Mouse (Mus musculus) neural tube, embryonic 11.5 days (tissue): ENCODE results near the gene Exoc2. TPM values are rescaled to one million over a fixed set of nuclear protein-coding genes. Genes with fewer than 3 reads are reported as not detected.

ENCODE experiments used
- ATAC-seq: fragments of 200-750 bp; cut with Nextera tagmentation; 2 replicates; pipeline ENCODE4 v1.8.0; 2017; ENCODE audit warnings: moderate number of reproducible peaks, mild to moderate bottlenecking, moderate TSS enrichment, moderate library complexity; ENCODE audit not compliant: insufficient read depth, low FRiP score, low TSS enrichment
- DNase-seq: peaks from one replicate; pipeline ENCODE4 v3.0.0-alpha.2; 2015; ENCODE audit warnings: low spot score
- H3K27ac ChIP-seq: fragments of 300-500 bp; sonication (generic); 2 replicates; pipeline ENCODE4 v1.5.1; 2014; ENCODE audit warnings: low read depth, mild to moderate bottlenecking, low read length
- H3K27me3 ChIP-seq: fragments of 300-500 bp; sonication (generic); 2 replicates; pipeline ENCODE4 v1.6.1; 2014; ENCODE audit warnings: mild to moderate bottlenecking, low read length, mixed read lengths; ENCODE audit not compliant: control insufficient read depth, insufficient read depth
- H3K36me3 ChIP-seq: fragments of 300-500 bp; sonication (generic); 2 replicates; pipeline ENCODE4 v1.6.1; 2014; ENCODE audit warnings: mild to moderate bottlenecking, low read length, moderate library complexity, mixed read lengths; ENCODE audit not compliant: control insufficient read depth, insufficient read depth
- H3K4me1 ChIP-seq: fragments of 300-500 bp; sonication (generic); 2 replicates; pipeline ENCODE4 v1.6.1; 2014; ENCODE audit warnings: low read length, mixed read lengths; ENCODE audit not compliant: control insufficient read depth, insufficient read depth
- H3K4me2 ChIP-seq: fragments of 300-500 bp; sonication (generic); 2 replicates; pipeline ENCODE4 v1.6.1; 2014; ENCODE audit warnings: low read depth, mild to moderate bottlenecking, moderate library complexity
- H3K4me3 ChIP-seq: fragments of 300-500 bp; sonication (generic); 2 replicates; pipeline ENCODE4 v1.5.1; 2014; ENCODE audit warnings: low read depth, low read length
- H3K9ac ChIP-seq: fragments of 300-500 bp; sonication (generic); 2 replicates; pipeline ENCODE4 v1.6.1; 2014; ENCODE audit warnings: mild to moderate bottlenecking, low read length
- H3K9me3 ChIP-seq: fragments of 300-500 bp; sonication (generic); 2 replicates; pipeline ENCODE4 v1.6.1; 2016; ENCODE audit warnings: low read length; ENCODE audit not compliant: control insufficient read depth
- WGBS: fragments of 180-500 bp; shearing (Covaris S2); extraction: QIAGEN DNeasy Blood & Tissue Kit; methylation state at CpG from one replicate; pipeline ENCODE4 v1.1.7; 2014; 5-methylcytosine and 5-hydroxymethylcytosine counted together
- polyA plus RNA-seq: library from polyadenylated mRNA; unstranded; fragments of >200 nt; fragmentation: Nextera tagmentation; extraction: Ambion mirVana; gene quantifications from 2 replicates; pipeline ENCODE4 v1.2.1, GENCODE M21; 2014

The Exoc2 gene
- polyA plus RNA-seq, 1 experiment from 2014 or later = 44.5 TPM

GRCm38 (mm10) chr13:30960714-30961113, 13.2 kb downstream of the Exoc2 start:
- no peak overlapping the region for H3K27ac ChIP-seq
- H3K4me2 ChIP-seq = no peak overlapping the region
- H3K27me3 ChIP-seq = no peaks in the 10 kb centered on the region
- H3K9me3 ChIP-seq = no peaks in the 10 kb centered on the region
- DNase-seq (no peak), ATAC-seq (no peak)
- H3K4me1 ChIP-seq = peaks cover 5% of the 10 kb centered on the region; the same call in 1 of the 2 replicates
- no peak overlapping the region for H3K4me3 ChIP-seq
- no peaks in the 10 kb centered on the region; the same call in 1 of the 2 replicates for H3K36me3 ChIP-seq
- no peak overlapping the region for H3K9ac ChIP-seq
- WGBS = 88% methylated on average over 2 of the region's 2 CpGs

- Histone ChIP-seq H3K27ac (no peak overlapping the region), H3K9me3 (no peaks in the 10 kb centered on the region), H3K36me3 (no peaks in the 10 kb centered on the region; the same call in 1 of the 2 replicates), H3K4me3 (no peak overlapping the region), H3K4me1 (no peaks in the 10 kb centered on the region), H3K9ac (no peak overlapping the region), H3K27me3 (no peaks in the 10 kb centered on the region), H3K4me2 (no peak overlapping the region)
- DNase-seq (no peak), ATAC-seq (no peak)
- 77% methylated on average over 1 of the region's 1 CpGs for WGBS
These were observed 20.3 kb downstream of the Exoc2 start for GRCm38 (mm10) chr13:30953580-30953979.

- H3K27me3 ChIP-seq = no peaks in the 10 kb centered on the region
- DNase-seq = no peak
- WGBS = 94% methylated on average over 2 of the region's 2 CpGs
These were observed 21.8 kb downstream of the Exoc2 start for GRCm38 (mm10) chr13:30952044-30952443.

GRCm38 (mm10) chr13:30949181-30949580, 24.7 kb downstream of the Exoc2 start:
- WGBS = 97% methylated on average over 9 of the region's 9 CpGs
- no peaks in the 10 kb centered on the region for H3K4me1 ChIP-seq
- H3K4me3 ChIP-seq = no peak overlapping the region
- no peak overlapping the region for H3K4me2 ChIP-seq
- no peak overlapping the region for H3K9ac ChIP-seq
- no peak for DNase-seq
- H3K27me3 ChIP-seq = no peaks in the 10 kb centered on the region
- no peak for ATAC-seq
- H3K36me3 ChIP-seq = no peaks in the 10 kb centered on the region; the same call in 1 of the 2 replicates
- H3K27ac ChIP-seq = no peak overlapping the region
- H3K9me3 ChIP-seq = no peaks in the 10 kb centered on the region

More at GRCm38 (mm10) chr13:30952044-30952443, 21.8 kb downstream of the Exoc2 start:
- H3K4me1 ChIP-seq = no peaks in the 10 kb centered on the region
- H3K9me3 ChIP-seq = no peaks in the 10 kb centered on the region
- H3K27ac ChIP-seq = no peak overlapping the region
- ATAC-seq = no peak
- no peaks in the 10 kb centered on the region; the same call in 1 of the 2 replicates for H3K36me3 ChIP-seq
- no peak overlapping the region for H3K4me2 ChIP-seq
- H3K9ac ChIP-seq = no peak overlapping the region
- no peak overlapping the region for H3K4me3 ChIP-seq

GRCm38 (mm10) chr13:30947540-30947939, 26.4 kb downstream of the Exoc2 start, which contains the start of gene Hus1b:
Gene Hus1b (minus strand): TSS chr13:30947759.
- Histone ChIP-seq H3K9ac (no peak within 1 kb of the TSS), H3K27ac (no peak within 1 kb of the TSS), H3K4me3 (no peak within 1 kb of the TSS), H3K4me2 (no peak within 1 kb of the TSS), H3K27me3 (no peaks in the 10 kb centered on the region), H3K36me3 (no peaks in the 10 kb centered on the region), H3K4me1 (no peaks in the 10 kb centered on the region), H3K9me3 (no peaks in the 10 kb centered on the region)
- ATAC-seq (no peak), DNase-seq (no peak)
- 94% methylated on average over 11 of the region's 11 CpGs for WGBS

GRCm38 (mm10) chr13:30947129-30947528, 26.8 kb downstream of the Exoc2 start:
- WGBS = 94% methylated on average over 15 of the region's 15 CpGs
- no peak for DNase-seq
- no peak overlapping the region for H3K4me2 ChIP-seq
- H3K27ac ChIP-seq = no peak overlapping the region
- no peaks in the 10 kb centered on the region for H3K36me3 ChIP-seq
- no peaks in the 10 kb centered on the region for H3K4me1 ChIP-seq
- H3K9me3 ChIP-seq = no peaks in the 10 kb centered on the region
- ATAC-seq = no peak
- no peak overlapping the region for H3K4me3 ChIP-seq
- no peaks in the 10 kb centered on the region for H3K27me3 ChIP-seq
- no peak overlapping the region for H3K9ac ChIP-seq

GRCm38 (mm10) chr13:30945788-30946187, 28.1 kb downstream of the Exoc2 start:
- H3K9ac ChIP-seq = no peak overlapping the region
- DNase-seq = no peak

GRCm38 (mm10) chr13:30932972-30933371, 40.9 kb downstream of the Exoc2 start:
- H3K9me3 ChIP-seq = no peaks in the 10 kb centered on the region
- no peak for DNase-seq
- H3K27me3 ChIP-seq = no peaks in the 10 kb centered on the region
- WGBS = 78% methylated on average over 6 of the region's 6 CpGs
- H3K36me3 ChIP-seq = no peaks in the 10 kb centered on the region
- H3K4me1 ChIP-seq = no peaks in the 10 kb centered on the region
- no peak for ATAC-seq
- H3K4me2 ChIP-seq = no peak overlapping the region
- no peak overlapping the region for H3K27ac ChIP-seq
- no peak overlapping the region for H3K4me3 ChIP-seq
- no peak overlapping the region for H3K9ac ChIP-seq

More at GRCm38 (mm10) chr13:30945788-30946187, 28.1 kb downstream of the Exoc2 start:
- Histone ChIP-seq H3K4me3 (no peak overlapping the region), H3K27ac (no peak overlapping the region), H3K9me3 (no peaks in the 10 kb centered on the region), H3K36me3 (no peaks in the 10 kb centered on the region), H3K27me3 (no peaks in the 10 kb centered on the region), H3K4me2 (no peak overlapping the region), H3K4me1 (no peaks in the 10 kb centered on the region)
- ATAC-seq = no peak

GRCm38 (mm10) chr13:30931613-30932012, 42.3 kb downstream of the Exoc2 start:
- H3K27ac ChIP-seq = no peak overlapping the region
- no peaks in the 10 kb centered on the region for H3K9me3 ChIP-seq
- no peaks in the 10 kb centered on the region for H3K4me1 ChIP-seq
- no peaks in the 10 kb centered on the region for H3K27me3 ChIP-seq
- no peak overlapping the region for H3K4me3 ChIP-seq
- DNase-seq = no peak
- H3K36me3 ChIP-seq = no peaks in the 10 kb centered on the region
- ATAC-seq = no peak
- 87% methylated on average over 4 of the region's 4 CpGs for WGBS
- no peak overlapping the region for H3K9ac ChIP-seq
- H3K4me2 ChIP-seq = no peak overlapping the region
